Mouse (Mus musculus): ENCODE data around the gene R3hcc1l.

R3hcc1l gene

DNA sequence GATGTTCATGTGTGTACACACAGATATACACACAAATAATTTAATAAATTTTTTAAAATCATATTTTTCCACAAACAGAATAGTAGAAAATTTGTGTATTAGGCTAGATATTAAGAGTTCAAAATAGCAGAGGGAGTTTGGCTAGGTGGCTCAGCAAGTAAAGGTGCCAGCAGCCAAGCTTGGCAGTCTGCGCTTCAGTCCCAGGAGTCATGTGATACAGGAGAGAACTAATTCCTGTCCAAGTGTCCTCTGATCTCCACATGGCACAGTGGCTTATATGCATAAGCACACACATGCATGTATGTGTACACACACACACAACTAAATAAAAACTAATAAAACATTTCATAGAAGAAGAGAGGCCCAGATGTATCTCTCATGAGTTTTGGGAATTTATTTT lies 43.4 kb downstream of the R3hcc1l start:
- no peak for DNase-seq

DNA sequence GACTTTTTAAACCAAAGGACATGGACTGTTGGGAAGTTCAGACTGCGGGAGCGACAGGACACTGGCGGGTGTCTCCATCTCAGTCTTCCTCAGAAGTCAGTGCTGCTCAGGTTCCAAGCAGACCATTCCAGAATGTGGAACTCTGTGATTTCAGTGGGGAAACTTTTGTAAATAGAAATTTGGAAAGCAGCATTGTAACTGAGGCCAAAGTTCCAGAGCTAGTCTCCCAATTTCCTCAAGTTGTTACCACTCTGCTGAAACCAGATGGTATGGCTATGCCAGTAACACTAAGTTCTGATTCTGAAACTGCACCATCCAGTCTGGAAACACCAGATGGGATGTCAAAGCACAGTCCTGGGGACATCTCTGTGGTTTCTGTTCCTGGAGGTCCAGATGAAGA lies 44.4 kb downstream of the R3hcc1l start:
- no peak for DNase-seq

DNA sequence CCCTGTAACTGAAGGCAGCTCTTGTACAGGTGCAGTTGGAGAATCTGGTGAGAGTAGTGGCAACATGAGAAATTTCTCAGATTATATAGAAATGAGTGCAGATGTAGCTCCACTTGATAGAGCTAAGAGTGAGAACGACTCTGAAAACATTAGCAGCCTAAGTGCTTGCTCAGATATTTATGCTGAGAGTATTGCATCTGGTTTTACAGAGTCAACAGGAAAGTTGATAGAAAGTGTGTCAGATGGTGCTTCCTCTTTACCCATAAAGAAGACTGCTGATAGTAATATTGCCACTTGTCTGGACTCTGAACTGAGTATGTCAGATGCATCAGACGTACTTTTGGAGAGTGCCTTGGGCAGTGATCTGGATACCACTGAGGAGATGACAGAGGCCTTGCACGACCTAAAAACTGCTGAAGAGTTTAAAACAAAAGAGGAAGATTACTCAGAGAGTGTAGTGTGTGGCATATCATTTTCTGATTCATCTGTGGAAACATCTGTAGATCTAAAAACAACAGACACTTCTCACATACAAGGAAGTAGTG lies 45.2 kb downstream of the R3hcc1l start:
- no peak for DNase-seq

DNA sequence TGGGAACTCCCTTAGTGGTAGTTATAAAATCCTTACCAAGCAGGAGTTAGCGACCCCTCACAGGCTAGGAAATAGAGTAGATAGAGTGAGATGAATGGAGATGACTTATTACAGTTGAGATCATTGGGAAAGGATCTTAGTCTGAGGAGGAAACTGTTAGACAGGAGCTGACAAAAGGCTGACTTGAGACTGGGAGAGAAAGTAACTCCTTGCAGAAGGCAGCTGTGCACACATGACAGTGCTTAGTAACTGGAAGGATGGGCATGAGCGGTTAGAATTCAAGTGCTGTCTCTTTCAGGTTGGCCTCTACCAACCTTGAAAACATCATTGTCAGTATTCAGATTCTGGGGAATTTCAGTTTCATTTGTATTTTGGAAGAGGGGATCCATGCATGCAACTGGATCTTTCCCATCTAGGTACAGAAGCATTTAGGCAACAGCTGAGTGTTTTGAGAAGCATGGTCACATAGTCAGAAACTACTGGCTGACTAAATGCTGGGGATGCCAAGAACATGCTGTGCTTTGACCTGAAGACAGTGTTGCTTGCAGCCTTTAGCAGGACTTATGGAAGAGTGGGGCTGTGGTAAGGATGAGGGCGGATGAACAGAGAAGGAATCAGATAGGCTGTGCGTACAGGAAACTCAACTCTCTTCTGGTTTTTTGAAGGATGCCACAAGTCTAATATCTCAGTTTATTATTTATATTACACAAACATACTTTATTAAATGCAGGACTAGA lies 47.9 kb downstream of the R3hcc1l start:
- no peak for DNase-seq

DNA sequence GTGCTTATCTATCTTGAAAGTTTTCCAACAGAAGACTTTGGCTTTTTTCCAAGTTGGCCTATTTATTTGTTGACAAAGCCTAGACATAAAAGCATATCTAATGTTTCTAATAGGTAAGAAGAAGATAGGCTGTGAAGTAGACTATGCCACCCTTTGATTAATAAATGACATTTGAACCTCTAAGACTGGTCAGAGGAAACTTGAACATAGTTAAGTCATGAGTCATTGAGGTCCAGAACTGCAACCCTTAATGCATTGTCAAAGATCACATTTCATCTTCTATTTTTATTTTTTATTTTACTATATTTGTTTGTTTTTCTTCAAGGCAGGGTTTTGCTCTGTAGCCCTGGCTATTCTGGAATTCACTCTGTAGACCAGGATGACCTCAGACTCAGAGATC lies 48.5 kb downstream of the R3hcc1l start:
- DNase-seq: no peak

DNA sequence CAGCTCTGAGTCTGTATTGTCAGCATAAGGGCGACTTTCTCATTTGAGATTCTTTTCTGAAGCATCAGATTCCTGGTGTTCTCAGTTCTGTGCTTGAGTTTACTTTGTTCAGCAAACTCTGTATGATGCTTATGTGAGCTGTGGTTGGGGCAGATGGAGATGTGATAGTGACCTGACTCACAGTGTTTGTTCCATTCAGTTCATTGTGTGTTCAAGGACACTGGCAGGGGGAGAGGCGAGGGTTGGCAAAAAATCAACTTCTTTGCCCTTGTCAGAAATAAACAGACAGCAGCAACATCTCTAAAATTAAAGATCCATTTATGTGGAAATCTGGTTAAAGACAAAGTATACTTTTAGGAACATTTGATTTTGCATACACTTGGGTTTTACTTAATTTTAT lies 50.5 kb downstream of the R3hcc1l start:
- no peak for DNase-seq

DNA sequence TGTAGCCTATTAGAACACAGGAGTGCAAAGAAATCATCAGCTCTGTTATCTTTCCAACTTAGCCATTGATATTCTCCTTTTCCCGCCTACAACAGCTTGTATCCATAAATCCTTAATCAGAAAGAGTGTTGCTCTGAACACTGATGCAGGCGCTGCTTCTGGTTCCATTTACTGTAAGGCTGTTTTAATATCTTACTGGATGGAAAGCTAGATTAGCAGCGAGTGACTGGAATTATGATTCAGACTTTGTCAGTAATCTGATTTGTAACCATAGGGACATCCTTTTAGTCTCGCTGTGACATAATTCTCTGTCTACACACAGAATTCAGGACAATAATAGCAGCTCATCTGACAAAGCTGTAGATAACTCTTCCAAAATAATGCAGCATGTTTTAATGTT lies 52.7 kb downstream of the R3hcc1l start:
- DNase-seq: no peak

DNA sequence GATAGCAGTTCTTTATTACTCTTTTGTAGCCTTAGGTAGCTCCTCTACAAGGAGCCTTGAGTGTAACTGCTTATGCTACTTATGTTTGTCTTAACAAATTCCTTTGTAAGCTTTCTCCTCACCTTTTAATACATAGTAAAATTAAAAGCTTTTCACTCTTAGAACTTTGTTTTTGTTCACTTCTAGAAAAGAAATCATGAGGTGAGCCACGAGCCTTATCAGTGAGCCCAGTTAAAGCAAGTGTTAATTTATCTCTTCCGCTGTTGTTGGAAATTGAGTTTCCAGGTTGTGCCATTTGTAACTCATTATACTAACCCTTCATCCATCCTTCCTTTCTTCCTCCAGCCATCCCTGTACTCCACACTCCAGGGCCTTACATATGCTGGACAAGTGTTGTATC lies 56.8 kb downstream of the R3hcc1l start:
- DNase-seq: no peak

DNA sequence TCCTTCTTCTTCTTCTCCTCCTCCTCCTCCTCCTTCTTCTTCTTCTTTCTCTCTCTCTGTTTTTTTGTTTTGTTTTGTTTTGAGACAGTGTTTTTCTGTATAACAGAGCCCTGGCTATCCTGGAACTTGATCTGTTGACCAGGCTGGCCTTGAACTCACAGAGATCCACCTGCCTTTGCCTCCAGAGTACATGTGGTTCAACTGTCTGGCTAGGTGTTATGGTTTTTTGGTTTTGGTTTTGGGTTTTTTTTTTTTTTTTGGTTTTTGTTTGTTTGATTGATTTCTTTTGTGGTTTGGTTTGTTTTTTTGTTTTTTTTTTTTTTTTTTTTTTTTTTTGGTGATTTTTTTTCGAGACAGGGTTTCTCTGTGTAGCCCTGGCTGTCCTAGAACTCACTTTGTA lies 58.3 kb downstream of the R3hcc1l start:
- DNase-seq: no peak

DNA sequence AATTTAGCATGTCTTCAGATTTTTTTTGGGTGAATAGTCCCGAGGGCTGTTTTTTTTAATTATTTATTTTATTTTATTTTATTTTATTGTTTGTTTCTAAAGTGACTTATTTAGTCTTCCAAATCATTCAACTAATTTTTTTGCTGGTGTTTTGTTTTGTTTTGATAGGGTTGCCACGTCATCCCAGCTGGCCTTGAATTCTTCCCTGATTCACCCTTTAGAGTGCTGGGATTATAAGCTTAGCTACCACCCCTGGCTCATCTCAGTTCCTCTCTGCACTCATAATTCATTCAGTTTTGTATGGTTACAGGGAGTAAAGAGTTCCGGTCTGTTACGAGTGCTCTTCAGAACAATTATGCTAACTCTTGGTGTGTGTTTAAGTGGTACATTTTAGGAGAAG lies 60.1 kb downstream of the R3hcc1l start:
- no peak for DNase-seq

DNA sequence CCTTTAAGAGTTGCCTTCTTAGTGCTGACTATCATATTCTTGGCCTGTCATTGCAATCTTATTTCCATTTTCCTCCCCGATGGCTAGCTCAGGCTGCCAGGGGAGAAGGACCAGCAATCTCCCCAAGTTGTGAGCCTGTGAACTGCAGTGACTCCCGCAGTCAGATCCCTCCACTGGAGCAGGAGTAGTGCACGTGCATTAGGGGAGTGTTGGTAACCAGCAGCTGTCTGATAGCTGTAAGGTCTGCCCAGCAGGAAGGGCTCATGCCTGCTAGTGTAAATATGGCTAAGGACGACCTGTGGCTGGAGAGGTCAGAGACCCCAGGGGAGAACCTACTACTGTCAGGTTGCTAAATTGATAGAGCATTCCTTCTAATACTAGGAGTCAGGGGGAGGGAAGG lies 62.1 kb downstream of the R3hcc1l start:
- no peak for DNase-seq

DNA sequence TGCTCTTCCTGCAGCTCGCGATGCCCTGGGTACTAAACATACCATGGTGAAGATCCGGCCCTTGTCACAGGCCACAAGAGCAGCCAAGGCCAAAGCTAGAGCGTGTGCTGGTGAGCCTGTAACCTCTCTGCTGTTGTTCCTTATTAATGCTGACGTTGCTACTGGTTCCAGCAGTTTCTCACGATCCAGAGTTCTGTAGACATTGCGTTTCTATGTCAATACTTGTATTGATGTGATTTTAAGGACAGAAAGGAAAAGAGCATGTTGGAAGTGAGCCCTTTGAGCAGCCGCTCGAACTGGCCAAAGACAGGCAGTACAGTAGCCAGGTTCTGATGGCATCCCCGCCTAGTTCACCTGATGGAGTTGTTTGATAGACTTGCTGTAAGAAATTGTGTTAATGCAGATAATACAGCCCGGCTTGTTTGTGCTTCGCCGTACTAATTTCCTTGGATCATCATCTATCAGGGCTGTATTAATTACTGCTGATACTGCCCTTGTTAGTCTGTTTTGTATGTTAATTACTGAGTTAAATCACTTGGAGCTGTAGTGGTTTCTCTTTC lies 64.3 kb downstream of the R3hcc1l start:
- no peak for DNase-seq

DNA sequence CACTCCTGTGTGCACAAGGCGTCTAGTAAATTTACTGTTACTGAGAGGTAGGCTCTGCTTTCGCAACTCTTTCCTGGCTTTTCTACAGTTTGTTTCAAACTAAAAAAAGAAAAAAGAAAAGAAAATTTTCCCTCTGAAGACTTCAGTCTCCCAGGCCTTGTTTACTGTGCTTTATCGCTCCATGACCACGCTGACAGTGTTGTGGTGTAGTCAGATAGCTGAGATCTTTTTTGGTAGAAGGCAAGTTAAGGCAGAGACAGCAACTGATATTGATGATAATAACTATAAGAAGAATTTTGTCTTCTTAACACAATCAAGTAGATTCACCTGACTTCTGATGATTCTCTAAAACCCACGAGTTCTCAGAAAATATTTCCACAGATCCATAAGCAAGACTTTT lies 65.1 kb downstream of the R3hcc1l start:
- no peak for DNase-seq

DNA sequence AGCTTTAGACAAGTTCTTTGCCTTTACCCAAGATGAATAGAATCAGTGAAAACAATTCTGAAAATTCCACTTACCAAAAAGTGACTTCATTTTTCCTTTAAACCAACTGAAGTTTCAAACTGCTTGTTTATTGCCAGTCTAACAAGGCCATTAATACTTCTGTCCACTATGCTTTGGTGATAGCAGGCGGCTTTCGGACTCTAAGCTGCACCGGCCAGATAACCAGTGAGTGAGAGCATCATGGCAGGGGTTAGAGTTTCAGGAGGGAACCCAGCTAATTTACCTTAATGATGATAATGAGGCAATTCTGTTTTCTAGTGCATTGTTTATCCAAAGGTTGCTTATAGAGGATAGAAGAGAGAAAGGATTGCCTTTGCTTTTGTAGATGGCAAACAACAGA lies 65.6 kb downstream of the R3hcc1l start:
- no peak for DNase-seq

DNA sequence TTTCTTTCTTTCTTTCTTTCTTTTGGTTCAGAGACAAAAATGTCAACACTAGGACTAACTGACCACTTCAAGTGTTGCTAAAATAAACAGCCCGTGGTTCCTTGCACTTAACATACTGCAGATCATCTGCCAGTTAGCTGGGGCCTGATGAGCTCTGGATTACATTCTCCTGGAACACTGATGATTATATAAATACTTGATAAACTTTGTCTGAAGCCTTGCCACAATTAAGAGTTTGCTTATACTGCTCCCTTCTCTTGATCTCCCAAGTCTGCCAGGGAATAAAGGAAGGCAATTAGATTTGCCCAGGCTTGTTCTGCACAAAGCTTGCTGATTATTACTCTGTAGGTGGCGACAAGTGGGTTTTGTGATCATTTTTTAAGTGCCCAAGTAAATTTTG lies 69.1 kb downstream of the R3hcc1l start:
- DNase-seq: no peak

DNA sequence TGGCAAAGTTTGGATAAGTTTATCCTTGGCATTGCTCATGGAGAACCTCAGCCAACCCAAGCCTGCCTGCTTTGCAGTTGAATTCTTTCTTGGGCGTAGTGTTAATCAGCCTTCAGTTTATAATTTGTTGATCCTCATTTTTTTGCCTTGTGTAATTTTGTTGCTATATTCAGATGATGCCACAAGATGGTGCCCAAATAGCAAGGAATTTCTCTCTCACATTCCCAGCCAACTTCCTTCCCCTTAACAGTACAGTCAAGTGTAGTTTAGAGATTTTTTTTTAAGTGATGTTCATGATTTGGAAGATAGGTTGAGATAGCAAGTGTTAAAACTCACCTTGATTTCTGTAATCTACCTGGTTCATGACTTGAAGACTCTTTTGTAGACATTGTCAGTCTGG lies 70.7 kb downstream of the R3hcc1l start:
- DNase-seq: no peak

DNA sequence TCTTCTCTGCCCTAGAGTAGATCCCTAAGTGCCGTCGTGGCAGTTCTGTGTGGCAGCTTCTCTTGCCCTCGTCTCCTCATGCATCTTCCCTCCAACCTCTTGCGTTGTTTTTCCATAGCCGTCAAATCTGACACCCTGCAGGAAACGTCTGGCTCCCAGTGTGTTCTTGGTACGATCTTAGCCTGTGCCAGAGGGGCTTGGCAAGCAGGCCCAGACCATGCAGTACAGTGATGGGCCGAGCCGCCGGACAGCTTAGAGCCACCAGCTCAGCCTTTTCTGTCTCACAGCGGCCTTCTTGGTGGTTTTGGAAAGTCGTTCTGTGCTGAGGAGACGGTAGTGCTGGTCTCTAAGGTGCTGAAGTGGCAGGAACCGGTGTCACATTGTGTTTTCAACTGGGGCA lies 73.0 kb downstream of the R3hcc1l start:
- no peak for DNase-seq

DNA sequence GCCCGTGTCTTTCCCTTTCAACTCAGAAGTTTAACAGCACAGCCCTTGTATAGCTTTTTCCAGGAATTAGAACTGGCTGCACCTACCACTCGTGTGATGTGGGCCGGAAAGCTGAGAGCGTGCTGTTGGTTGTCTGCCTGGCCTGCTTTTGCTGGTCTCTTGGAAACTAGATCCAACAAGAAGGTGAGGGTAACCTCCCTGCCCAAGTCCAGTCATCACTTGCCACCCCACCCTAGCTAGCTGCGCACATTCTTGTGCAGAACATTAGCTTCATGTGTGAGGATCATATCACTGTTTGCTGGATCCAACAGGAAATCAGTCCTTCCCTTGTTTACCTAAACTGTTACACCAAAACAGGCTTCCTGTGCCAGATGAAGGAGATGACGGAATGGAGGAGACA lies 74.9 kb downstream of the R3hcc1l start:
- no peak for DNase-seq

DNA sequence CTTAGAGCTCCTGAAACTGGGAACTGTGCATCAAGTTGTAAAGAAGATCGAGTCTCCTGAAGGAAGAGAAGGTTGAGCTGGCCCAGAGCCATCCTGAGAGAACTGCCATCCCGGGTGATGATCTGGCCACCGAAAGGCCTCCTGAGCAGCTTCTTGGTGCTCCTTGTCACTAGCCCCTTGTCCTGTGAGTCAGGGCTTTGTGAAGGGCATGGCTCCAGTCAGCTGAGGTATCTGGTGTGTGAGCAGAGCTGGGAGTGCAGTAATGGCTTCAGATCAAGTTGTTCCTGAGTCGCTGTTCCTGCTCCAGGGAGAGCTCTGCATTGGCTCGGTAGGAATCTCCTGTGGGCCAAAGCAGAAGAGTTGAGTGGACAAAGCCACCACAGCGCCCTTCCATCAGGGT lies 76.5 kb downstream of the R3hcc1l start:
- no peak for DNase-seq

DNA sequence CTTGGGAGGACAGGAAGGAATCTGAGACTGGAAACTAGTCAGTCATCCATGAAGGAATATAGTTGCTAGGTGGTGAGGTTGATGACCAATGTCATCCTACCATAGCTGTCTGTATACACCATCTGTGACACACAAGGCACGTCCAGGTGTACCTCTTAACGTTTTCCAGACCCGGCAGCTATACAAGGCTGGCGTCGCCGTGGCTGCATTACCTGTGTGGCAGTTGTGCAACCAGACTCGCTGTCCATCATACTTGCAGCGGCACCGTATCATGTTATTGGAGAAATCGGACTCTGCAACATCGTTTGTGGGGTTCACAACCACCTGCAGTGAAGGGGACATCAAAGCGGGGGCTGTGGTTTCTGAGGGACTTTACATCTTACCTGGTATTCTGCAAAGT lies 78.7 kb downstream of the R3hcc1l start:
- no peak for DNase-seq

DNA sequence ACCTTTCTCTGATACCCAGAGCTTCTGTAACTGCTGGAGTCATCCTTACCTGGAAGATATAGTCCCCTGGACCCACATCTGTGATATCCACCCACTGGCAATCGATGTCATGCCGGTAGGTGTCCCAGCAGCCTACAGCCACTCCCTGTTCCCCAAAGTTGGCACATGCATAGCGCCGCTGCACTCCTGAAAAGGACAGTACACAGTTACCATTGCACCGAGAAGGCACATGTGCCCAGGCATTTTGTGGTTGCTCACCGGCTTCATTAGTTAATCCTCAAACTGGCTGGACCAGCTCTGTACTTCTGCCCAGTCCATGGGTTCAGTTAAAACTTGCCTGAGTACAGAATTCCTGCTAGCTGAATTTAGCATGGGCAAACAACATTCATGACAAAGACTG lies 79.3 kb downstream of the R3hcc1l start:
- no peak for DNase-seq

DNA sequence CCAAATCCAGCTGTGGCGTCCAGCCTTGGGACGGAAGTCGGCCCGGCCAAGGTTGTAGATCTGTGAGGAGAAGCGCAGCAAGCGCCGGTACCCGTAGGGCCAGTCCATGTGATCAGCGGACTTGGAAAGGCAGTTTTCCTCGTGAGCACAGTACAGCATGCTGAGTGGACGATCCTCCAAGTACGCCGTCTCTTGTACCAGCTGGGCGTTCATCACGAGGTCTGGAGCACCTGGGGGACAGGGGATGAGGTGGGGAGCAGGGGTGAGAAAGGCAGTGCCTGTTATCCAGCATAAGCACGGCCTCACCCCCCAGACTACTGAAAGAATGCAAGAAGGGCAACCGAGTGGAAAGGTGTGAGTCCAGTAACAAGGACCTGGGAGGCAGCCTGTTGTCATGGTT lies 81.3 kb downstream of the R3hcc1l start:
- DNase-seq: no peak

DNA sequence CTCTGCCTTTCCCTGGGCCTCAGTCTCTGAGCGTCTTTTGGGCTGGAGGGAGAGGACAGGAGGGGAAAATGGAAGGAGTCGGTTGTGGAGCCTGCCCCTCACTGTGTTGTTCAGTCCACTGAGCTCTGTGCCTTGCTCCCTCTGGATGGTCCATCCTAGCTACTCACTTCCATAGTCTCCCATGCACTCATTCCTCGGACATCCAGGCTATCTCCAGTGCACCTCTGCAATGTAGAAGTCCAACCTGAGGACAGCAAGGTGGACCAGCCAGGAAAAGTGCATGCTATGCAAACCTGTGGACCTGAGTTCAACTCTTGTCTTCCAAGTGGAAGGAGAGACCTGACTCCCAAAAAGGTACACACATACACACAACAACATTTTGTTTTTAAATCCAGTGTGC lies 82.0 kb downstream of the R3hcc1l start:
- no peak for DNase-seq

DNA sequence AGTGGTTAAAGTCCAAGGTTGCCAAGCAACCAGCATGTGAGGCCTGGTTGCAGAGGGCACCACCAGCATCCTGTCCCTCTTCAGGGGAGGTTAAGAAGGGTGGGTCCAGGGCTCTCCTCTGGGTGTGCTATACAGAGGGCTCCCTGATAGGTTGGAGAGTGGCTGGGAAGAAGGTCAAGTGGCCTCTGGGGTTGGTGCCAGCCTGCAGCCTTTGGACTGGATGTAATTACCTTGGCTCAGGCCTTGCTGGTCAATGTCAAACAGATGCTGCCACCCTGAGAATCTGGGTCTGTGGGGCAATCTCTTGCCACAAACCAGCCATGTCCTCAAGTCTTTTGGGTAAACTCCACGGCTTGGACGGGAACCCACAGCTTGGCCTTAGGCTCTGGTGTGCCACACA lies 82.9 kb downstream of the R3hcc1l start:
- no peak for DNase-seq

DNA sequence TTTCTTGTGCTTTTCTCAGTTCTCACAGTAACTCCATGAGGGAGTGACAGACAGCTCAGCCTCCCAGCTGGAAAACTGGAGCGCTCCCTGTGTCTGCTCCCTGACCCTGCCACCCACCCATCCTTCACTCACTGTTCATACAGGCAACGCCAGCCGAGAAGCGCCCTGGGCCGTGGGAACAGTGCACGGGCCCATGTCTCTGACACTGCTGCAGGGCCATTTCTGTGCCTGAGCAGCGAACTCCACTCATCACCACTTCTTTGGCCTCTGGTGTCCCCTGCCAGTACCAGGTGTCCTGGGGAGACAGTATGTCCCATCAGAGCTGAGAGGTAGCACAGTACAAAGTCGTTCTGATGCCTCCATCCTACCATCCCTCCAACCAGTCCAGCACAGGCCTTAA lies 83.5 kb downstream of the R3hcc1l start:
- no peak for DNase-seq
